Mouse (Mus musculus): ENCODE results near the gene Apoc1. TPM values are rescaled to one million over a fixed set of nuclear protein-coding genes. Genes with fewer than 3 reads are reported as not detected.

Apoc1 gene
- polyA plus RNA-seq, 1 experiment: not detected

DNA sequence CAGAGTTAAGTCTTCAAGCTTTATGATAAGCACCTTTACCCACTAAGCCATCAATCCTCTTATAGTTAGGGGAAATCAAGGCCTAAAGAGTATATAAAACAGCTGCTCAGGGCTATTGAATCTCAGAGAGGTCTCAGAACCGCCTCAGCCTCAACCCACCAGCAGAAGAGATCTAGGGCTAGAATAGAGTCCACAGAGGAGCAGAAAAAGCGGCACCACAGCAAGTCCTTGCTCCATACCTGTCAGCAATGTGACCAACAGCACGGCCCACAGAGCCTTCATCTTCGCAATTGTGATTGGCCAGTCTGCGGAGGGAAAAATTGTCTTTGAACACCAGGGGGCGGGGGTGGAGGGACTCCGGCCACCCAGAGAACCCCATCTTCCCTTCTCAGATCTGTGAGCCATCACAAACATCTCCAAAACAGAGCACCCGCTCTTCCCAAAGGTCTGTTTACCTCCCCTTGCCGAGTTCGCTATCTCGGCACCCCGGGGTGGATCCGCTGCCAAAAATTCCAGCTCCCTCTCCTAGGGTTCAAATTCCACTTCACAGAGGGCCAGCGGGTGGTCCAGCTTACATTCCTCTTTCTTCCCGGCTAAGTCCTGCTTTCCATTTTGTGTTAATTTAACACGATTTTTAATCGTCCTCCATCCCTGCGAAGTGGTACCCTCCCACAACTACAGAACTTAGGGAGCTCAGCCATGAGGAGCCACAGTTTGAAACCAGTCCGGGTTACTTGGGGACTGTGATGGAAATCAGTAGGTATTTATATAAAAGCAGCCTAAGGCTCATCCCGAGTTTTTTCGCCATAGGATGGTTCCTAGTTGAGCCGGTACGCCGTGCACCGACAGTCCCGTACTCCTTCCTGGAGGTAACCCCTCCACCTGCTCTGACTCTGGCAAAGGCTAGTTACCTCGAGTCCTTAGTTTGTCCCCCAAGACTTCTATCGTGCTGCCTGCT, 5.8 kb upstream of the Apoc1 start:
- no peak overlapping the region for H3K4me3 ChIP-seq

DNA sequence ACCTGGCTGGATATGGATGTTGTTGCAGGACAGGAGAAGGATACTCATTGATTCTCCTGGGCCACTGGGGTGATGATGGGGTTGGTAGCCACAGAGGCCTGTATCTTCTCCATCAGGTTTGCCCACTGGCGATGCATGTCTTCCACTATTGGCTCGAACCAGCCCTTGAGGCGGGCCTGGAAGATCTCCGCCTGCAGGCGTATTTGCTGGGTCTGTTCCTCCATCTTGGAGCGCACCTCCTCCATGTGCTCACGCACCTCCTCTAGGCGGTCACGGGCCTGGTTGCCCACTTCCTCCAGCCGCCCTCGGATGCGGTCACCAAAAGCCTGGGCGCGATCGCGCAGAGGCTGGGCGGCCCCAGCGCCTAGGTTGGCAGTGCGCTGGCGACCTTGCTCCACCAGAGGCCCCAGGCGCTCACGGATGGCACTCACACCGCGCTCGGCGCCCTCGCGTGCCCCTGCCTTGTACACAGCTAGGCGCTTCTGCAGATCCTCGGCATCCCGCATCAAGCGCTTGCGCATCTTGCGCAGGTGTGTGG, 3.9 kb upstream of the Apoc1 start:
- no peak for TF ChIP-seq E2F4 (IDR thresholded peaks at IDR 0.05; ENCODE audit: insufficient read depth)
- TF ChIP-seq POLR2A (IDR thresholded peaks at IDR 0.05; ENCODE audit: insufficient read length, low read depth): no peak
- TF ChIP-seq MAX (IDR thresholded peaks at IDR 0.05; ENCODE audit: low read depth): no peak
- no peak for TF ChIP-seq USF1 (IDR thresholded peaks at IDR 0.05; ENCODE audit: low read depth)
- no peak for TF ChIP-seq TCF12 (IDR thresholded peaks at IDR 0.05; ENCODE audit: insufficient read depth, poor library complexity, severe bottlenecking)
- no peak for TF ChIP-seq SRF (IDR thresholded peaks at IDR 0.05; ENCODE audit: control insufficient read depth, insufficient read length, low read depth)
- no peak for TF ChIP-seq REST (IDR thresholded peaks at IDR 0.05; ENCODE audit: insufficient read depth, insufficient read length)
- no peak for TF ChIP-seq POLR2AphosphoS2 (IDR thresholded peaks at IDR 0.05; ENCODE audit: insufficient read length, low read depth)
- no peak for TF ChIP-seq MYOG (IDR thresholded peaks at IDR 0.05; ENCODE audit: control insufficient read depth in 1 of 3, insufficient read depth in 1 of 3, insufficient read length in 2 of 3, low read depth in 2 of 3)
- TF ChIP-seq CEBPB (IDR thresholded peaks at IDR 0.05; ENCODE audit: insufficient read depth, poor library complexity, severe bottlenecking): no peak
- no peak for TF ChIP-seq TCF3 (IDR thresholded peaks at IDR 0.05; ENCODE audit: insufficient read length, low read depth)
- TF ChIP-seq MYOD1 (IDR thresholded peaks at IDR 0.05; ENCODE audit: control insufficient read depth in 1 of 3, insufficient read length in 2 of 3, low read depth in 2 of 3): no peak
- Histone ChIP-seq H3K4me3 (no peak overlapping the region), H3K4me2 (ENCODE audit: low read depth) (no peak overlapping the region), H3K27me3 (ENCODE audit: control insufficient read depth, insufficient read depth, insufficient read length) (no peaks in the 10 kb centered on the region), H3ac (ENCODE audit: control insufficient read depth, insufficient read length) (no peak overlapping the region), H3K36me3 (ENCODE audit: control insufficient read depth, insufficient read depth) (no peaks in the 10 kb centered on the region), H3K79me2 (ENCODE audit: control insufficient read depth, insufficient read depth) (no peaks in the 10 kb centered on the region)

More for the DNA sequence above, 5.8 kb upstream of the Apoc1 start:
- Histone ChIP-seq H3K79me2 (ENCODE audit: control insufficient read depth, insufficient read depth) (no peaks in the 10 kb centered on the region), H3K4me2 (ENCODE audit: low read depth) (peak overlapping the region; percentile 12), H3ac (ENCODE audit: control insufficient read depth, insufficient read length) (no peak overlapping the region), H3K36me3 (ENCODE audit: control insufficient read depth, insufficient read depth) (no peaks in the 10 kb centered on the region), H3K27me3 (ENCODE audit: control insufficient read depth, insufficient read depth, insufficient read length) (no peaks in the 10 kb centered on the region)
- TF ChIP-seq POLR2AphosphoS2 (IDR thresholded peaks at IDR 0.05; ENCODE audit: insufficient read length, low read depth) (peak; percentile 17), SRF (IDR thresholded peaks at IDR 0.05; ENCODE audit: control insufficient read depth, insufficient read length, low read depth) (no peak), REST (IDR thresholded peaks at IDR 0.05; ENCODE audit: insufficient read depth, insufficient read length) (no peak)

DNA sequence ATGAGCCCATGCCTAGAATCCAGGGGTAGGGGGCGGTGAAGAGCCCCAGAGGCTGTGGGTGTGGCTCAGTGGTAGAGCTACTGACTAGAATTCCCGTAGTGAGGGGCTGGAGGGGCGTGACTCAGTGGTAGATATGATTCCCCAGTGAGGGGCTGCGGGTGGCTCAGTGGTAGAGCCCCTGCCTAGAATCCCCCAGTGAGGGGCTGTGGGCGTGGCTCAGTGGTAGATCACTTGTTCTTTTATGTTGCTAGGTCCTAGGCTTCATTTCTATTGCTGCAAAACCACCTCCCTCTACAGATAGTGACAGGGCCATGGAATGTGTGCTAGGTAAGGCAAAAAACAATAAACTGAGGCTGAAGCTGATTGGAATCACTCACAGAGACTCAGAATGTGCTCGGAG, 3.4 kb upstream of the Apoc1 start:
- H3ac ChIP-seq (ENCODE audit: control insufficient read depth, insufficient read length): no peak overlapping the region
- no peaks in the 10 kb centered on the region for H3K79me2 ChIP-seq (ENCODE audit: control insufficient read depth, insufficient read depth)
- no peaks in the 10 kb centered on the region for H3K27me3 ChIP-seq (ENCODE audit: control insufficient read depth, insufficient read depth, insufficient read length)
- H3K36me3 ChIP-seq (ENCODE audit: control insufficient read depth, insufficient read depth): no peaks in the 10 kb centered on the region
- no peak overlapping the region for H3K4me2 ChIP-seq (ENCODE audit: low read depth)
- no peak for TF ChIP-seq POLR2AphosphoS2 (IDR thresholded peaks at IDR 0.05; ENCODE audit: insufficient read length, low read depth)
- no peak overlapping the region for H3K4me3 ChIP-seq

DNA sequence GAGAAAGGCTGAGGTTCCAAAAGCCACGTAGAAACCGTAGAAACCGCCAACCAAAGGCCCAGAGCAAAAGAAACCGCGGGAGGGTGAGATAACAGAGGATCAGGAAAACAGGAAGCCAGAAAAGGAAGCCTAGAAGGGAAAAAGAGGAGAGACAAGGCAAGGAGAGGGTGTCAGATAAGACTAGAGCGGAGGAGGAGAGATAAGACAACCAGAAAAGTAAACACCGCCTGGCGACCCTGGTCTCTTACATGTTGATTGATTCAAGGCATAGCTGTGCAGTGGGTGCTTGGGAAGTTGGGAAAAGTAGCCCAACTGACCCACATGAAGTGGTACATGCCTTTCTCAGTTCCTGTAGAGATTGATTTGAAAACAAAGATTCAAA, 2.7 kb upstream of the Apoc1 start:
- no peak for TF ChIP-seq E2F4 (IDR thresholded peaks at IDR 0.05; ENCODE audit: insufficient read depth)
- TF ChIP-seq MYOD1 (IDR thresholded peaks at IDR 0.05; ENCODE audit: control insufficient read depth in 1 of 3, insufficient read length in 2 of 3, low read depth in 2 of 3): no peak
- TF ChIP-seq REST (IDR thresholded peaks at IDR 0.05; ENCODE audit: insufficient read depth, insufficient read length): no peak
- TF ChIP-seq MAX (IDR thresholded peaks at IDR 0.05; ENCODE audit: low read depth): no peak
- no peak for TF ChIP-seq POLR2AphosphoS2 (IDR thresholded peaks at IDR 0.05; ENCODE audit: insufficient read length, low read depth)
- TF ChIP-seq TCF12 (IDR thresholded peaks at IDR 0.05; ENCODE audit: insufficient read depth, poor library complexity, severe bottlenecking): no peak
- no peak for TF ChIP-seq USF1 (IDR thresholded peaks at IDR 0.05; ENCODE audit: low read depth)
- no peak for TF ChIP-seq MYOG (IDR thresholded peaks at IDR 0.05; ENCODE audit: control insufficient read depth in 1 of 3, insufficient read depth in 1 of 3, insufficient read length in 2 of 3, low read depth in 2 of 3)
- TF ChIP-seq TCF3 (IDR thresholded peaks at IDR 0.05; ENCODE audit: insufficient read length, low read depth): no peak
- no peak for TF ChIP-seq CEBPB (IDR thresholded peaks at IDR 0.05; ENCODE audit: insufficient read depth, poor library complexity, severe bottlenecking)
- no peak for TF ChIP-seq SRF (IDR thresholded peaks at IDR 0.05; ENCODE audit: control insufficient read depth, insufficient read length, low read depth)
- Histone ChIP-seq H3K36me3 (ENCODE audit: control insufficient read depth, insufficient read depth) (no peaks in the 10 kb centered on the region), H3K4me3 (no peak overlapping the region), H3ac (ENCODE audit: control insufficient read depth, insufficient read length) (no peak overlapping the region), H3K4me2 (ENCODE audit: low read depth) (no peak overlapping the region), H3K27me3 (ENCODE audit: control insufficient read depth, insufficient read depth, insufficient read length) (no peaks in the 10 kb centered on the region), H3K79me2 (ENCODE audit: control insufficient read depth, insufficient read depth) (no peaks in the 10 kb centered on the region)
